In the genomic region with DNA sequence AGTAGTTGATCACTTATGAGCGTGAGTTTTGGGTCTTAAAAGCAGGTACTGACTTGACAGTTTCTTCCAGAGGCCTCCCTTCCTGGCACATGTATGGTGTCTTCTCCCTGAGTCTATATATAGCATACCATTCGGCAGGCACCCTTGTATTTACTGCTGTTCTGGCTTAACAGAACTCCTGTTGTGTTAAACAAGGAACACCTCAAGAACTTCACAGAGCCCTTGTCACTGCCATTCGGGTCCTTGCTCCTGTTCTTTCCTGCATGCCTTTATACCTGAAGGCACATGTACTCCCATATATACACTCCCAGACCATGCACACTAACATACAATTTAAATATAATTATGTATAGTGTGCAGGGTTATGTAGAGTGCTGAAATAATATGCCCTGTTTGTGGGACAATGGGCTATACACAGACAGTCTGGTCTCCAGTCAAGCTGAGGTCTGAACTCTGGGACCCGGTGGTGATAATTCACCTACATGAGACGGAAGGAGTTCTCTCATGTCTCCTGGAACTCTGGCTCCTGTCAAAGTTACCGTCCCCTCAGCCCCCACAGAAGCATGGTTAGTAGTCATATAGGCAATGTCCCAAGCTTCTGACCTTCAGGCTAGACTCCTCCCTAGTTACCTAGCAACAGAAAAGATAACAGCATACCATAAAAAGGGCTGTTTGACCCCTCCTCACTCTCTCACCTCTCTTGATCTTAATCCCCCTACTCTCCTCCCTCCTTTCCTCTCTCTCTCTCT, we compare ENCODE assay signal across 8 mouse cellular contexts. TPM values are rescaled to one million over a fixed set of nuclear protein-coding genes. Genes with fewer than 3 reads are reported as not detected.
"Had no signal": no experiment of that assay in that cellular context is flagged by ENCODE, and none has a peak within 500 bp of the region (broad histone marks: within the 10 kb centered on the region; RNA-seq: fewer than 3 reads in every experiment).

No protein-coding gene starts in this region.

RNA-seq across cellular contexts. Expression of gene Zfp978, which starts 37.0 kb away (rescaled TPM):
- polyA plus RNA-seq: midbrain, embryonic 10.5 days; midbrain, embryonic 12.5 days; midbrain, embryonic 16.5 days; neural tube, embryonic 13.5 days; neural tube, embryonic 15.5 days; spleen, adult 2 months; stomach, embryonic 16.5 days; thymus, adult 2 months had no signal
